Mouse (Mus musculus) liver, embryonic 13.5 days (tissue): Measurements from ENCODE around the gene Stk32b. TPM values are rescaled to one million over a fixed set of nuclear protein-coding genes. Genes with fewer than 3 reads are reported as not detected.

Experiments used
- ATAC-seq: fragments of 200-750 bp; cut with Nextera tagmentation; 2 replicates; pipeline ENCODE4 v1.8.0; 2017; ENCODE audit warnings: low read depth, mild to moderate bottlenecking, moderate number of reproducible peaks, moderate library complexity
- DNase-seq: peaks from one replicate; pipeline ENCODE4 v3.0.0; 2022
- H3K27ac ChIP-seq: fragments of 300-500 bp; sonication (generic); 2 replicates; pipeline ENCODE4 v1.5.1; 2015; ENCODE audit warnings: moderate library complexity, mild to moderate bottlenecking, inconsistent platforms
- H3K27me3 ChIP-seq: fragments of 300-500 bp; sonication (generic); 2 replicates; pipeline ENCODE4 v1.6.1; 2015; ENCODE audit warnings: mild to moderate bottlenecking, inconsistent platforms
- H3K36me3 ChIP-seq: fragments of 300-500 bp; sonication (generic); 2 replicates; pipeline ENCODE4 v1.6.1; 2015; ENCODE audit warnings: mild to moderate bottlenecking, inconsistent platforms
- H3K4me1 ChIP-seq: fragments of 300-500 bp; sonication (generic); replicated peaks from 2 replicates; pipeline ENCODE4 v1.6.1; 2015; ENCODE audit warnings: inconsistent platforms
- H3K4me2 ChIP-seq: fragments of 300-500 bp; sonication (generic); 2 replicates; pipeline ENCODE4 v1.6.1; 2015; ENCODE audit warnings: inconsistent platforms, mild to moderate bottlenecking, moderate library complexity
- H3K4me3 ChIP-seq: fragments of 300-500 bp; sonication (generic); replicated peaks from 2 replicates; pipeline ENCODE4 v1.5.1; 2015; ENCODE audit warnings: mild to moderate bottlenecking, inconsistent platforms
- H3K9ac ChIP-seq: fragments of 300-500 bp; sonication (generic); 2 replicates; pipeline ENCODE4 v1.6.1; 2015; ENCODE audit warnings: mild to moderate bottlenecking, inconsistent platforms
- H3K9me3 ChIP-seq: fragments of 300-500 bp; sonication (generic); replicated peaks from 2 replicates; pipeline ENCODE4 v1.6.1; 2016; ENCODE audit warnings: inconsistent platforms
- WGBS: fragments of 180-500 bp; shearing (Covaris S2); methylation state at CpG from one replicate; pipeline ENCODE4 v1.1.7; 2015; ENCODE audit not compliant: insufficient replicate concordance; 5-methylcytosine and 5-hydroxymethylcytosine counted together
- polyA plus RNA-seq: library from polyadenylated mRNA; unstranded; fragments of >200 nt; fragmentation: Nextera tagmentation; extraction: Ambion mirVana; gene quantifications from 2 replicates; pipeline ENCODE4 v1.2.1, GENCODE M21; 2015

The Stk32b gene
- polyA plus RNA-seq, 1 experiment from 2014 or later: 0.38 TPM

- Histone ChIP-seq H3K9me3 (no peaks in the 10 kb centered on the region), H3K9ac (no peak overlapping the region)
These were observed 281.6 kb downstream of the Stk32b start for GRCm38 (mm10) chr5:37435417-37435816.

GRCm38 (mm10) chr5:37427210-37427609 lies 289.8 kb downstream of the Stk32b start:
- no peak for ATAC-seq

More at GRCm38 (mm10) chr5:37435417-37435816, 281.6 kb downstream of the Stk32b start:
- no peaks in the 10 kb centered on the region for H3K36me3 ChIP-seq
- no peak for ATAC-seq
- H3K4me3 ChIP-seq: no peak overlapping the region
- no peak overlapping the region for H3K4me2 ChIP-seq
- H3K27me3 ChIP-seq: no peaks in the 10 kb centered on the region
- WGBS: 61% methylated on average over 3 of the region's 3 CpGs
- H3K27ac ChIP-seq: no peak overlapping the region
- DNase-seq: no peak
- no peaks in the 10 kb centered on the region for H3K4me1 ChIP-seq

GRCm38 (mm10) chr5:37419028-37419427 lies 297.9 kb downstream of the Stk32b start:
- no peak overlapping the region for H3K4me3 ChIP-seq
- ATAC-seq (no peak), DNase-seq (no peak)
- no peaks in the 10 kb centered on the region for H3K9me3 ChIP-seq
- H3K4me2 ChIP-seq: no peak overlapping the region
- no peaks in the 10 kb centered on the region for H3K27me3 ChIP-seq
- H3K9ac ChIP-seq: no peak overlapping the region
- no peaks in the 10 kb centered on the region for H3K4me1 ChIP-seq
- no peak overlapping the region for H3K27ac ChIP-seq
- H3K36me3 ChIP-seq: no peaks in the 10 kb centered on the region
- WGBS: 63% methylated on average over 6 of the region's 6 CpGs

More at GRCm38 (mm10) chr5:37427210-37427609, 289.8 kb downstream of the Stk32b start:
- Histone ChIP-seq H3K9ac (no peak overlapping the region), H3K36me3 (no peaks in the 10 kb centered on the region), H3K4me1 (no peaks in the 10 kb centered on the region), H3K9me3 (no peaks in the 10 kb centered on the region), H3K4me3 (no peak overlapping the region), H3K4me2 (no peak overlapping the region), H3K27me3 (no peaks in the 10 kb centered on the region), H3K27ac (no peak overlapping the region)
- DNase-seq: no peak

Other genes with a start within 250 kb of the Stk32b start
- gene Cytl1, start 18.3 kb upstream of the Stk32b start, polyA plus RNA-seq: 0.13 TPM in 1 of 2 replicates, not detected in the other
- gene Msx1, start 107.4 kb upstream of the Stk32b start, polyA plus RNA-seq: 0.12 and 0.13 TPM in 2 replicates